Mouse (Mus musculus): ENCODE measurements around the gene Vps54. TPM values are rescaled to one million over a fixed set of nuclear protein-coding genes. Genes with fewer than 3 reads are reported as not detected.
A peak's percentile ranks its signal among the peaks of the same experiment; 100 is the strongest.

The Vps54 gene
- total and polyA plus RNA-seq, 3 experiments, result 13.2 to 16.1 TPM; not detected in 1

DNA sequence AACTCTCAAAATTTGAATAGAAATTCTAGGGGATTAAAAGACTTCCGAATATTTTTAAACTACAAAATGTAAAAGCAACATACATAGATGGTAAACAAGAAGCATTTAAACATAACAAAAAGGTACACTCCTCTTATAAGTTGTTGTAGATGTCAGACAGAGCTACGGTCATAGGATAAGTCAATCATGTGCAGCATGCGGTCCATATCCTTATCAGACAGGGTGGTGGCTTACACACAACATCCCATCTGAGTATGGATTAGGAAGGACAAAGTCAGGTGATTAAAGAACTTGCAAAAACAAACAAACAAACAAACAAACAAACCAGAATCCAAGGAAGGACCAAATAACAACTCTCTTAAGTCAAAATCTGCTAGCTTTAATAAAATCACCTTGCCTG, 106.9 kb downstream of the Vps54 start:
- H3K9me3 ChIP-seq (replicated peaks; ENCODE audit: insufficient read depth, low read length), result no peaks in the 10 kb centered on the region
- TF ChIP-seq SIN3A (IDR thresholded peaks at IDR 0.05; ENCODE audit: low read length) (no peak), TAL1 (IDR thresholded peaks at IDR 0.05; ENCODE audit: low read length) (no peak), MYC (IDR thresholded peaks at IDR 0.05; ENCODE audit: low read depth, low read length) (no peak), RAD21 (IDR thresholded peaks at IDR 0.05; ENCODE audit: low read depth, low read length) (no peak), RCOR1 (IDR thresholded peaks at IDR 0.05; ENCODE audit: low read depth, low read length) (no peak), MAZ (IDR thresholded peaks at IDR 0.05; ENCODE audit: low read depth, low read length) (no peak), JUND (IDR thresholded peaks at IDR 0.05; ENCODE audit: low read depth, low read length) (no peak), POLR2AphosphoS5 (IDR thresholded peaks at IDR 0.05; ENCODE audit: borderline replicate concordance, low read depth, low read length) (no peak), ELF1 (IDR thresholded peaks at IDR 0.05; ENCODE audit: low read depth, low read length) (no peak), MXI1 (IDR thresholded peaks at IDR 0.05; ENCODE audit: low read depth, low read length) (no peak), POLR2A (IDR thresholded peaks at IDR 0.05; ENCODE audit: control insufficient read depth in 1 of 2, insufficient read depth in 1 of 2, low read depth in 1 of 2, low read length in 2 of 2, poor library complexity in 1 of 2) (no peak), HCFC1 (IDR thresholded peaks at IDR 0.05; ENCODE audit: low read depth, low read length) (no peak), CHD2 (IDR thresholded peaks at IDR 0.05; ENCODE audit: low read length) (no peak)

DNA sequence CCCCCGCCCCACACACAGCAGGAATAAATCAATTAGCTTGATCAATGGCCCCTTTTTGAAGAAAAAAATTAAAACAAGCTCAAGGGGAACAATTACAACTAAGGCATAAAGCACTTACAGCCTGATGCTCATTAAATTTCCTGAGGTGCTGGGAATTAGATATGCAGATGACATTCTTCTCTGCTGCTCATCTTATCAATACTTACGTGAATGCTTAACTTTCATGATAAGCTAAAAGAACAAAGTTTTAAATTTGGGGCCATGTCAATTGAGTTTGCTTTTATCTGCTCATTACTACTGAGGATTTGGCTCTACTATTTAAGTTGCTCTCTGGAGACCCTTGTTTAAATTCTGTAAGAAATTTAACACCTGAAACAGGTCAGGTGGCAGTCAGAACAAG, 109.8 kb downstream of the Vps54 start:
- Histone ChIP-seq H3K27ac (ENCODE audit: control insufficient read depth, low read depth, low read length) (no peak overlapping the region), H3K4me3 (ENCODE audit: control insufficient read depth in 1 of 2, insufficient read depth in 1 of 2, low read depth in 2 of 2, low read length in 2 of 2) (no peak overlapping the region), H3K9ac (ENCODE audit: control insufficient read depth, low read depth, low read length, poor library complexity, severe bottlenecking) (no peak overlapping the region), H3K79me2 (ENCODE audit: control insufficient read depth, insufficient read depth, low read length, poor library complexity) (no peaks in the 10 kb centered on the region), H3K36me3 (ENCODE audit: control insufficient read depth in 1 of 2, insufficient read depth in 2 of 2, low read length in 2 of 2) (peaks cover 0 to 12% of the 10 kb centered on the region in 2 experiments; a peak in 2 of 4 replicates), H3K4me1 (ENCODE audit: control insufficient read depth in 1 of 2, insufficient read depth in 2 of 2, low read length in 2 of 2) (peaks cover 7 to 9% of the 10 kb centered on the region in 2 experiments), H3K9me3 (replicated peaks; ENCODE audit: insufficient read depth, low read length) (no peaks in the 10 kb centered on the region), H3K27me3 (ENCODE audit: control insufficient read depth in 1 of 2, insufficient read depth in 2 of 2, low read length in 2 of 2) (no peaks in the 10 kb centered on the region)
- no peak for TF ChIP-seq POLR2AphosphoS2 (IDR thresholded peaks at IDR 0.05; ENCODE audit: low read length)
- TF ChIP-seq TCF12 (IDR thresholded peaks at IDR 0.05; ENCODE audit: low read depth, low read length), result peak; percentile 33; the same call in 1 of the 2 replicates
- peak; percentile 41 to 52; a peak in 3 of 4 replicates for TF ChIP-seq EP300 (IDR thresholded peaks at IDR 0.05; ENCODE audit: low read depth in 1 of 2, low read length in 2 of 2)
- TF ChIP-seq GATA1 (IDR thresholded peaks at IDR 0.05; ENCODE audit: low read depth, low read length), result peak; percentile 44; the same call in 1 of the 2 replicates
- DNase-seq (ENCODE audit: low read depth, low spot score), result no peak

More for the DNA sequence above, 106.9 kb downstream of the Vps54 start:
- H3K36me3 ChIP-seq (ENCODE audit: control insufficient read depth in 1 of 2, insufficient read depth in 2 of 2, low read length in 2 of 2), result peaks cover 0 to 23% of the 10 kb centered on the region in 2 experiments; a peak in 2 of 4 replicates
- H3K4me1 ChIP-seq (ENCODE audit: control insufficient read depth in 1 of 2, insufficient read depth in 2 of 2, low read length in 2 of 2), result peaks cover 13 to 16% of the 10 kb centered on the region in 2 experiments
- H3K79me2 ChIP-seq (ENCODE audit: control insufficient read depth, insufficient read depth, low read length, poor library complexity), result no peaks in the 10 kb centered on the region
- no peak overlapping the region for H3K4me3 ChIP-seq (ENCODE audit: control insufficient read depth in 1 of 2, insufficient read depth in 1 of 2, low read depth in 2 of 2, low read length in 2 of 2)
- H3K9ac ChIP-seq (ENCODE audit: control insufficient read depth, low read depth, low read length, poor library complexity, severe bottlenecking), result no peak overlapping the region
- no peak for DNase-seq (ENCODE audit: low read depth, low spot score)
- no peaks in the 10 kb centered on the region for H3K27me3 ChIP-seq (ENCODE audit: control insufficient read depth in 1 of 2, insufficient read depth in 2 of 2, low read length in 2 of 2)
- no peak overlapping the region for H3K27ac ChIP-seq (ENCODE audit: control insufficient read depth, low read depth, low read length)

Data from MEL (cell line).